Mouse (Mus musculus) ovary, postnatal 14 days (tissue): ENCODE results near the gene Sae1.

Source experiments
- DNase-seq: peaks from one replicate; pipeline ENCODE4 v3.0.0; 2022; ENCODE audit warnings: low spot score

Sae1 gene

DNA sequence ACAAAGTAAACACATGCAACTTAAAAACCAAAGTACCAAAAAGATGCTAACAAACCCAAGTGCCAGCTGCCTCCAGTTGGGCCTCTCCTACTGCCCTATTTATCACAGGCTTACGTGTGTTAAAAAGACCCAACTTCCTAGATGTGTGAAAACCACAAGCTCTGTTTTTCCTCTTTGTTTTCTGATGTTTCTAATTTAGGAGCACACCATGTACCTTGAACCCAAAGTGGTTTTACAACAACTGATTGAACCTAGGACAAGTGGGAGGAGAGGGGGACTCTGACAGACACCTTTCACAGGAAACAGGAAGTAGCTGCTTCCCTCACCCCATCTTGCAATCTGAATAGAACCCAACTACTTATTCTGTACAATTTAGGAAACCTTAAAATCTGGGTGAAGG is 23.3 kb downstream of the Sae1 start:
- DNase-seq, result no peak

- DNase-seq, result no peak
These were observed 30.0 kb downstream of the Sae1 start for GRCm38 (mm10) chr7:16357602-16358001.

DNA sequence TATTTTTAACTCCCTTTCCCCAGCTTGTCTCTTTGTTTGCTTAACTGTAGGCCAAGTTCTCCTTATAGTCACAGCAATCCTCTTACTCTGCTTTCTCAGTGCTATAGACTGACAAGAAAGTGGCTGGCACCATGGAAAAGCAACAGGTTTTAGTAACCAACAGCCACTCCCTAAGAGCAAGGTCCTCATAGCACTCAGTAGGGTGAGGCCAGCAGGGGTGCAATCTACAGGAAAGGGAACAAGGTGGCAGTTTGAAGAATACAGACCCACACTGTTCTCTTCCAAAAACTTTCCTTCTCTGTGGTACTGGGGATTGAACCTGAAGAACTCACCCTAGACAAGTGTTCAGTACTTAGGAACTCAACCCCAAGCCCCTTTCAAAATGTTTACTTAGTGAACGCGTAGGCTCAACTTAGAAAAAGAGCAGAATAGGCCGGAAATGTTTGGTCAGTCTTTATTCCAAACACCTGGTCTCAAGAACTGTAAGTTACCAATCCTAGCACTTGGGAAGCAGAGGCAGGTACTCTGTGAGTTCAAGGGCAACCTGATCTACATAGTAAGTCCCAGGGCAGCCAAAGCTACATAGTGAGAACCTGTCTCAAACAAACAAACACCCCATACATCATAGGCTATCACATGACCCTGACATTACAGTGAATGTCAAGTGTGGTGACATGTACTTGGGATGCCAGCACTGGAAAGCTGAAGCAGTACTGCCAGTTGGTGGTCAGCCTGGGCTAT is 31.6 kb downstream of the Sae1 start:
- DNase-seq, result no peak

GRCm38 (mm10) chr7:16349999-16350398 is 37.6 kb downstream of the Sae1 start:
- no peak for DNase-seq

GRCm38 (mm10) chr7:16345297-16345696 is 42.3 kb downstream of the Sae1 start:
- DNase-seq, result no peak

DNA sequence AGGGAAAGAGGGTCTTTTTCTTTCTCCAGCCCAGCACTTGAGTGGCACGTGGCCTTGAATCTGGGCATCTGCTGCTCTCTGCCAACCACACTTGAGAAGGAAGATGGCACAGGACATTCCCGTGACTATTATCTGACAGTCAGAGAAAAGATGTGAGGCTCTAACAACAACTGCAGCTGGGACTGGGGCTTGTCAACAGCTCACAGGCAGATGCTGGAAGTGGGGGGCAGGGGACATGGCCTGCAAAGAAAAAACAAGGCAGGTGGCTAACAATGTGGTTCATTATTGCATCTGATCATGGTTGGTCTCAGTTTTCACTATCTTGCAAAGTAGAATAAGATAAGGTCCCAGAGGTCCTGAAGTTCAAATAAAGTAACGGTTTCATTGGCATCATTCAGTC is 43.0 kb downstream of the Sae1 start:
- no peak for DNase-seq

GRCm38 (mm10) chr7:16337733-16338132 is 49.9 kb downstream of the Sae1 start:
- no peak for DNase-seq

DNA sequence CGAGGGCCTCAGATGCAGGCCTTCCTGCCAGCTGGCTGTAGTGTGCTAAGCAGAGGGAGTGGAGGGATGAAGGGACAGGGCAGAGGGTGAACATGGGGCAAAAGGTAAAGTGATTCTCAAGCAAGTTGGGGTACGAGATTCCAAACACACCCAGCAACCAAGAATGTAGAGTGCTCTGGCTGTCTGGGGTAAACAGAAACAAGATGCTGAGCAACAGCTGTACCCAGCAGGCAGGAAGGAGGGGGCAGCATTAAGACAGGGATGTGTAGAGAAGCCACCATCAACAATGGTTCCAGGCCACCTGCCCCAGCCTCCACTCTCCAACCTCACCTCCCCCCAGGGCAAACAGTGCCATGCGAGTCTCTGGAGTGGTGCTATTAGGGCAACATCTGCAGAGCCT is 58.5 kb downstream of the Sae1 start:
- DNase-seq, result no peak

- no peak for DNase-seq
These were observed 61.0 kb downstream of the Sae1 start for GRCm38 (mm10) chr7:16326607-16326971.

- DNase-seq, result peak; percentile 37
These were observed 61.5 kb downstream of the Sae1 start for GRCm38 (mm10) chr7:16325920-16326606.

DNA sequence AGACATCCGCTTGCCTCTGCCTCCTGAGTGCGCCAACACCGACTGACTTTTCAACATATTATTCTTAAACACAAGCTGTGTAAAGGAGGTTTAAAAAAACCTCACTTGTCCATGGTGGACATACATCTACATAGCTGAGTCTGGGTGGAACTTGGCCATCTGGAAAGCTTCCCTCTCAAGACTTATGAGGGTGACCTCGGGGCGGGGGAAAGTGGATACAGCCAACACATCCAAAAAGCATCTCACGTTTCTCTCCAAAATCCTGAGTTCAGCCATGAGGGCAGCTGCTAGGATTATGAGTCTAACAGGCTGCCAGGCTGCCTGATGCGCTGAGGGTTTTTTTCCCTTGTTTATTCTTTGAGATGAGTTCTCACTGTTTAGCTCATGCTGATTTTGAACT is 62.9 kb downstream of the Sae1 start:
- no peak for DNase-seq

DNA sequence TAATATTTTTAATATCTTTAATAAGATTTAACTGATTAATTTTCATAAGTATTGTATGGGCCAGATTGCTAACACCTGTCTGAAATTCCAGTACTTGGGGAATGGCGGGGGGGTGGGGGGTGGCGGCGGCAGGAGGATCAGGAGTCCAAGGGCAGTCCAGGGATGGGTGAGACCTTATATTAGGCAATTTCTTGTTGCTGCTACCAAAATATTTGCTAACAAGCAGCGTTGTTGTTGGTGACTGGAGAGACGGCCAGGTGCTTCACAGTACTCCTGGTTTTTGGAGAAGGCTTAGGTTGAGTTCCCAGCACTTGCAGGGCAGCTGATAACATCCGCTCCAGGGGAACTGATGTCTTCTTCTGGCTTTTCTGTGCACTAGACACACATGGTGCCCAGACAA is 67.1 kb downstream of the Sae1 start:
- DNase-seq, result no peak

DNA sequence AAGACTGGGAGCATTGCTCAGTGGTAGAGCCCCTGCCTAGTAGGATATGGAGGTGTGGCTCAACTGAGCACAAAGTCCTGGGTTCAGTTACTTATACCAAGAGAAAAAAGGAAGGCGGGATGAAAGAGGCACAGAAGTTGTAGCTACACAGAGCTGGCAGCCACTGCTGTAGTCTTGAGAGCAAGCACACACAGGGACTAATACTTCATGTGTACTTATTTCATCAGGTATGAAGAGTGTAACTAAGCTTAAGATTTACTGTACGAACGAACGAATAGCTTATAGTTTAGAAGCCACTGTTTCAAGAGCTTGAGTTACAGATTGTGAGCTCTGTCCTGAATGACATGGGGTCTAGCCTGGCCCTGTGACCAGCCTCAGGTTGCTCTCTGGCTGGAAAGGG is 68.4 kb downstream of the Sae1 start:
- no peak for DNase-seq

DNA sequence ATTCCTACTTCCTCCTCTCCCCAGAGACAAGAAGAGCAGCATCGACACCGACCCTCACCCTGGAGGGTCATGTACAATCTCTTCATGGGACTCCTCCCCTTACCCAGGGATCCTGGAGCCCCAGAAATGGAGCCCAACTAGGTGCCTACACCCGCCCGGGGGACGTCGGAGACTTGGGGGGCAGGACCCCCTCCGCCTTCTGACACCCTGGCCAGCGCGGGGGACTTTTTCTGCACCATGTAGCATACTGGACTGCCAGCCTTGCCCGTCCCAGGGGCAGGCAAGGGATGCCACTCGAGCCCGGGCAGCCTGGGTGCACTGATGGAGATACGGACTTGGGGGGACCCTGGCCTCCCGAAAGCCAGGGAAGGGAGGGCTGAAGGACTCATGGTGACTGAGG is 70.5 kb downstream of the Sae1 start:
- no peak for DNase-seq

DNA sequence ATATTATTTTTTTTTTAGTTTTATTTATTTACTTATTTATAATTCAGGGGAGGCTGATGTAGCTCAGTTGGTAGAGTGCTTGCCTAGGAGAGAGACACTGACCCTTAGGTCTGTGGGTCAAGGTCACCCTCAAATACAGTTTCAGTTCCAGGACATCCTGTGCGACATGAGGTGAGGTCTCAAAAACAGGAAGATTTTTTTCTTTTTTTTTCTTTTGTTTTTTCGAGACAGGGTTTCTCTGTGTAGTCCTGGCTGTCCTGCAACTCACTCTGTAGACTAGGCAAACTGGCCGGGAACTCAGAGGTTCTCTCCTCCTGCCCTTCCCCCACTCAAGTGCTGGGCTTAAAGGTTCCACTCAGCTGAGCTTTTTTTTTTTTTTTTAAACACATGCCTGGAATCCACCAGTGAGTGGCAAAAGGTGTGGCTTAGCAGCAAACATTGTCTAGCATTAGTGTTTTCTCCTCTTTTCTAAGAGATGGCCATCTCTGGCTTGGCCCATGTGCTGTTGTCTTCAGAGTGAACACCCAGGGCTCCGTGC is 72.3 kb downstream of the Sae1 start:
- DNase-seq, result no peak

- no peak for DNase-seq
These were observed 73.3 kb downstream of the Sae1 start for GRCm38 (mm10) chr7:16314221-16314775.

DNA sequence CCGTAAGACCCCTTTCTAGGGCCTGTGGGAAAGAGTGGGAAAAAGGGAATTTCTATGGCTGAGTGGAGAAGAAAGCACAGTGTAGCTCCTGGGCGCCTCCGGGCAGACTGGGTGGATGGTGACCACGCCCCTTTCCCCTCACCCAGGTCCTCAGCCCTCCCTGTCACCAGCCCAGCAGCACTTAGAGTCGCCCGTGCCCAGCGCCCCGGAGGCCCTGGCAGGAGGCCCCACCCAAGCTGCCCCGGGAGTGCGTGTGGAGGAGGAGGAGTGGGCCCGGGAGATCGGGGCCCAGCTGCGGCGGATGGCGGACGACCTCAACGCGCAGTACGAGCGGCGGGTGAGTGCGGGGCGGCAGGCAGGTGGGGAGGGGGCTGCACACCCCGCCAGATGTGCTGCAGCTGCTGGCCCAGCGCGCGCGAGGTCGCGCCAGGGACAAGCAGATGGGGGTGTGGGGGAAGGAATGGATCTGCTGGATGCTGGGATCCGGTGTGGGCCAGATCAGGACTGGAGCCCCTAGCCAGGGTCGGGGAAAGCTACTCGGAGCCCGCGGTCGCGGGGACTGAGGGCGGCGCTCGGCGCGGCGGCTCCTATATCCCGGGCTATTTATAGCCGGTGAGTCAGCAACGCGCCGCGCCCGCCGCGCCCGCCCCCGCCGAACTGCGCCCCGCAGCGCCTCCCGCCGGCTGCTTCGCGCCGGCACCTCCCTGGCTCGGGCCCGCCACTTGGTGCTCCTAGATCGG is 74.0 kb downstream of the Sae1 start:
- peak; percentile 72 for DNase-seq

DNA sequence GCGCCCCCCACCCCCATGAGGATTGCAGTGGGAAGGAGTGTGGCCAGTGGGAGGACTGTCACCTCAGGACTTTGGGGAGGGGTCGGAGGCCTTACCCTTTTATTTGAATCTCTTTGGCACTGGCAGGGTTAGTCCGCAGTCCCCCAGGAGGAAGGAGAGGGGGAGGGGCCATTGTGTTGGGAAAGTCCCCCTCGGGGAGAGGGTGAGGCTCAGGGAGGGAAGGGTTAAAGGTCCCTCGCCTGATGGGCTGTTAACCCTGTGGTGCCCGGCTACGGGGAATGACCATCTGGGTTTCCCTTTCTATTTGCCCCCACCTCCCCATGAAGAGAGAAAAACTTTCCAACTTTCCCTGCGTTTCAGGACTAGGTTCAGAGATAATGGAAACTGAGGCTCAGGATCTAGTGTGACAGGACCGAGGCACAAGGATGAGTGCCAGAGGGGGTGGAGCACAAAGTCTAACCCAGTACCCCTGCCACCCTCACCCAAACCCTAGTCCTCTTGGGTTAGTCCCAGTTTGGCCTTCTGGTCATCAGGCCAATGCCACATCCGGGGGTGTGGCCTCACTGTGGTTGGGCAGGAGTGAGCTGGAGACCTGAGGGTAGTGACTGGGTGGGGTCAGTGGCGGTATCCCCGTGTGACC is 74.8 kb downstream of the Sae1 start:
- DNase-seq, result peak; percentile 70

- DNase-seq, result peak; percentile 37
These were observed 75.5 kb downstream of the Sae1 start for GRCm38 (mm10) chr7:16312011-16312671.

GRCm38 (mm10) chr7:16311453-16312004 is 76.1 kb downstream of the Sae1 start:
- no peak for DNase-seq
